Mouse (Mus musculus): ENCODE results near the gene Scfd2.
A peak's percentile ranks its signal among the peaks of the same experiment; 100 is the strongest.

Gene Scfd2

DNA sequence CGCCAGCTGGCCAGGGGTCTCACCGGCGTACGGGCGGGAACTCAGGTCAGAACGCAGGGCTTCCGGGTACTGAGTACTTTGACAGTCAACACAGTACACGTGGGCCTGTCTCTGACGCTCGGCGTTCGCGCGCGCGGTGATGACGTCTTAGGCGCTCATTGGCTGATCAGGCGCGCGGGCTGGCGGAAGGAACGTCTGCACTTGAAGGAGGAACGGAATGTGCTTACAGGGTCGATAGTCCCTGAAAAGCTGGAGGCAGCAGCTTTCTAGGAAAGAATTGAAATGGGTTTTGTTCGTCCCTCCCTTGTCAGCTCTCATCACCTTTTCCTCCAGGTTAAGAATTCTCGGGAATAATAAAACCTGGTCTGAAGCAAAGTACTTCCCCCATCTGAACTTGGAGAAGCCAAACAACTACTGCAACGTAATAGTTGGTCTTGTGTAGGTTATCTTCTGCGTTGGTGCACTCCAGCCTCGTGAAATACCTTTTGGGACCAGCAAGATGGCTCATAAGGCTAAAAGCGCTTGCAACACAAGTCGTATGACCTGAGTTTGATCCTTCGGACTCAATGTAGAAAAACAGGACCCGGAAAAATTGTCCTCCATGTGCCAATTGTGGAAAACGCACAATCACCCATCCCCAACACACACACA is at the start of gene Scfd2:
Scfd2 (minus strand) TSS at position 130 of the 651 bp plus-strand sequence.
- DNase-seq (ENCODE audit: low spot score): peak; percentile 97

DNA sequence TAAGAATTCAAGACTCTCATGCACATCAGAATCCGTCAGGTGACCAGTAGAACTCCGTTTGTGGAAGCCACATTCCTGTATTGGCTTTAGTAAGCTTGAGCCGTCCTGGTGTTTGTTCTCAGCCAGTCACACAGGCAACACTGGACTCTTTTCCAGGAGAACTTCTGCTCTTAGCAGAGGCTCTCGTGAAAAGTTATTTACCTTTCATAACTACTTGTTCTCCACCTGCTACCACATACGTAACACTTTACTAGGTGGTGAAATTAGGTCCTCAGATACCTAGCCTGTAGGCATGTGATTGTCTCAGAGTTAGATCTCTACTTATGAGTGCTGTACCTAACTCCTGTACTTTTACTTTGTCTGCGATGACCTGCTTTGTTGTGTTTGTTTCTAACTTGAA is 40.2 kb upstream of the Scfd2 start:
- no peak for DNase-seq (ENCODE audit: low spot score)

DNA sequence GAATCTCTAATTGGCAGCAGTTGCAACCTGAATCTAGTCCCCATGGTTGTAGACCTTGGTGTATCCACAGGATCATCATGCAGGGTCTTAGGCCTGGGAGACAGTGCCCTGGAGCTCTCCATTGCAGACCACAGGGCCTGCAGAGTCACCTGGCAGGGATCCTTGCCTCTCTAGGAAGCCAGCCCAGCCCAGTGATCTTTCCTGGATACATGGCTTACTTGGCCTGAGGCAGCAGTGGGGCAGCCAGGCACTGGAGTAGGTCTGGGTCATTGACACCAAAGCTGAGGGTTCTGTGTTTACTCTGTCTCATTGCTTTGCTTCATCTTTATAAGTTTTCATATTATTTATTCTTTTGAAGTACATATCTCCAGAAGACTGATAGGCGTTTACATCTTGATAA is 29.6 kb upstream of the Scfd2 start:
- DNase-seq (ENCODE audit: low spot score): no peak

DNA sequence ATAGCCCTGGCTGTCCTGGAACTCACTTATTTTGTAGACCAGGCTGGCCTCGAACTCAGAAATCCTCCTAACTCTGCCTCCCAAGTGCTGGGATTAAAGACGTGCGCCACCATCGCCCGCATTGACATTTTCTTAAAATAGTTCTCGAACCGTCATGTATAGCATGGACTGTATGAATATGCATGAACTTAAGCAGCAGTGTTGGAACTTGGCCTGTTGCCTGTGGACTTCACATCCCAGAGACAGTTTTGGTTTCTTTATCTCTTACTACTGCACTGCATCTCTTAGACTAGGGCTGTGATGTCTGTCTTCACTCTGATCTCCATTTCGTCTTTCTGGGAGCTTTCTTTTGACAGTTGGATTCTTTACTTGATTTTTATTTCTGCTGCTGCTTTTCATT is 18.0 kb upstream of the Scfd2 start:
- no peak for DNase-seq (ENCODE audit: low spot score)

DNA sequence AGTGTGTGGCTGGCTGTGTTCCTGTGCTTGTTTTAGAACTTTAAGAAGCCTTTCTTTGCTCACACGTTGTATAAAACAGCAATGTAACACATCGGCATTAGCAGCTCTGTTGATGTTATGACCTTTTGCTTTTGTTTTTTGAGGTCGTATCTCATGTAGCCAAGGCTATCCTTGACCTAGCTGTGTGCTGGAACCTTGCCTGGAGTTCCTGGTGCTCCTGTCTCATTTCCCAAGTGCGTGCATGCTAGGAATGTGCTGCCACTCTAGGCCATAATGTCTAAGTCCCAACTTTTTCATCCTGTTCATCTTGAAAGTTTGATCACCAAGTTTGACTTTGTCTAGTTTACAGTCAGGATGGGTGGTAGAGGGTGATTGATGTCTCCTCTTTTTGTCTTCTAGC is 14.0 kb upstream of the Scfd2 start:
- DNase-seq (ENCODE audit: low spot score): no peak

DNA sequence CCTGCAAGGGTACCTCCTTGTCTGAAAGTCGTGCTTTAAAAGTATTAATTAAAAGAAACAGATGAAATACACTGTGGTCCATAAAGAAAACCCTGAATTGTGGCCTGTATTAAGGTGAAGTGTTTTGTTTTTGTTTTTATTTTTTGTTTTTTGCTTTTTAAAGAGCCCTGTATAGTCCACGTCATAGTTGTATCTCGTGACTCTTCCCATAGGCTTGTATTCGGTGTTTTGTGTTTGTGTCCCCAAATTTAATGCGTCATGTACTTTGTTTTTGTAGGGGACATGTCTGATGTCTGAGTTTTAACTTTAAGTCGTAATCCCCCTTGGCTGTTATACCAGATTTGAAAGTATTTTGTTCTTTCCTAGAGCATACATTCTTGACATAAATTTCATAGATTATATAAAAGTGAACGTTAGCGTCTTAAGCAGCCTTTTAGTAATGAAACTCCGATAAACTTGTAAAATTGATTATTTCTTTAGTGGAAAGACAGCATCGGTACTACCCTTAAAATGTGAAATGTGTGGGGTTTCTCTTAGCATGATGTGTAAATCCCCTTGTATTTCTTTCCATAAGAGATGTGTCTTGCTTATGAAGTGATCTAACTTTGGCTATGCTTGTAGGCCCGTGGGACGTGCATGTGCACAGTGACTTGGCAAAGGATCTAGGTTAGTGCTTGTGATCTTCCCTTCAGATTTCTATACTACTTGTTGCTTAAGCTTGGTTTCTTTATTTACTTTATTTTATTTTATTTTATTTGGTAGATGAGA is 4.8 kb upstream of the Scfd2 start:
- DNase-seq (ENCODE audit: low spot score): no peak

DNA sequence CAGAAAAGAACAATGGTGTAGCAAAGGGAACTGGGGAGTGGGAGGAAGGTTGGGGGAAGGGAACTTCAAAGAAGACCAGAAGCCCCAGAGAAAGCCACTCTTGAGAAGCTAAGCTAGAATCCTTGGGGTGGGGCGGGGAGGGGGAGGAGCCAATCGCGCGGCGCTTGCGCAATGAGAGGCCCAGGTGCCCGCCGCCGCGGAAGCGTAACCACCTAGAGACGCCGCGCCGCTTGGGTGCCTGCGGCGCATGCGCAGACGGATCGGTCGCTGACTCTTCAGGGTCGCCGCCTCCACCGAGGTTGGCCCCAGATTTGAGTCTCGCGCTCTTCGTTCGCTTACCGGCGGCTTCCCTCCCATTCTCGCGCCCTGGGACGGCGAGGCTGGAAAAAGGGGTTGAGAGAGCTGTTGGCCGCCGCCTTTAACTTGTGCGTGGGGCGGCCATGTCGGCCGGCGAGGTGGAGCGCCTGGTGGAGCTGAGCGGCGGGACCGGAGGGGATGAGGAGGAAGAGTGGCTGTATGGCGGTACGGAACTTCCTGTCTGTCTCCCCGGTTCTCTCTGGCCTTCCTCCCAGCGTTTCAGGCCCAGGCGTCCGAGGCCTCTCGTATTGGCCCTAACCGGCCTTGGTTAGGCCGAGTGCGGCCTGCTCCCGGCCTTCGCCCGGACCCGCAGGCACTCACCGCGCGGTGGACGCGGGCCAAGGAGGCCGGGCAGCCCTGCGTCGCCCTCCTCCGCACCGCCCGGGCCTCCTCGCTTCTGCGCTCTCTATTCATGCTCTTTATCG is 3.9 kb upstream of the Scfd2 start, which contains the start of gene Fip1l1:
Fip1l1 (plus strand) TSS at position 210 of the 782 bp plus-strand sequence.
- DNase-seq (ENCODE audit: low spot score): peak; percentile 94

DNA sequence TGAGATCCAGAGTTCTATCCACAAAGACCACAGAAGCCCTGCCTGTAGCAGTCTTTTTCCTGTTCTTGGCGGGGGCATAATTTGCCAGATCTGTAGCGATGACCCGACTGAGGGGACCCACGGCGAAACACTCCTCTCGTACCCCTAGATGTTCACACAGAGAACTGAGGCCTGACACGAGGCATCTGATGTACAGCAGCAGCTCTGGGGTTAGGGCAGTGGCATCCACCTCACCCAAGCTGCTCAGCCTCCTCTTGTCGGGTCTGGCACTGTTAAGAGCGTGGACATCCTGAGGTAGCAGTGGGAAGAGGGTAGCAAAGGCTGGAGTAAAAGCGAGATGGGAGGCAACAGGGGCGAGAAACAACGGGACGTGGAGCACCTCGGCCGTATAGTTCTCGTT is 774 bp downstream of the Scfd2 start:
- no peak for DNase-seq (ENCODE audit: low spot score)

DNA sequence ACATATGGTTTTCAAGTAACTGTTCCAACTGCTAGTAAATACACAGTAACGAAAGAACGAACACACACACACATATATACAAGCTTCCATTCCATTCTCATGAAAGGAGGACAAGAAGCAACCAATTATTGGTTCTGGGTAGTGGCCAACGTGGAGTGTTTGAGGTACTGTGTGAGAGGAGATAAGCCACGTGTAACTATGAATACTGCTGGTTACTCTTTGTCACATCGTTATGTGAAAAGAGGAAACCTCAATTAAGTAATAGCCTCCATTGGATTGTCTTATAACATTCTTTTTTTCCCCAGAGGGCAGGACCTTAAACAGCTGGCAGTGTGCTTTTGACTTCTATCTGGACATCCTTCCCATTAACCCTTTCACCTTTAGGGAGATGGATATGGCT is 4.5 kb downstream of the Scfd2 start:
- DNase-seq (ENCODE audit: low spot score): no peak

DNA sequence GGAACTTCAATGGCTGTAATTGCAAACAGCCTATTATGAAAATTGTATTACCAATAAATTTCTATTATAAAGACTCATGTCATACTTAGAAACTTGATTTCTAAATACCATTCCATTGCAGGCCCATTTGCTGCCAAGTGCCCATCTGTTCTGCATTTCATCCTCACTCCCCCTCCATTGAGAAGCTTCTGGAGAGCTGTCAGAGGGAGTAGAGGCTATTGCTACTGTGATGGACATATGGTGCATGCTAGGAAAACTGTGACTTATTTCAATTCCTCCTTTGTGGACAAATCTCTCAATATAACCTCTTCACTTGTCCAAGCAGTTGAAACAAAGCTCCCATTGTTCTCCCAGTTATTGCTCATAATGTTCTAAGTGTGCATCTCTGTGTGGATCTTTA is 19.9 kb downstream of the Scfd2 start:
- no peak for DNase-seq (ENCODE audit: low spot score)

DNA sequence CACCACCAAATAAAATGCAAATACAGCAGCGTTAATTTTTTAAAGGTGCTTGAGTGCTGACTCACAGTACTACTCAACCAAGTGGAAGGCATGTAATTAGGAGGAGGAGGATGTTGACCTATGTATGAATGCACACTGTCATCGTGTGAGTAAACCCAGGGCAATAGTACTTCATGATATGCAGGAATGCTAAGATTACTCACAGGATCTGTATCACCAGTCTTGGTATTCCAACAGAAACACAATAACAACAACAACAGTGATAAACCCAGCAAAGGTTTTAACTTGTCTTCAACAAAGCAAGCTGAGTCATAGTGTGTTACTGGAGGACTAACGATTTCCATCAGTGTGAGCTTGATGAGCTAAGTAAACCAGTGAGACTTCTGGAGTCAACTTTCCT is 38.9 kb downstream of the Scfd2 start:
- no peak for DNase-seq (ENCODE audit: low spot score)

DNA sequence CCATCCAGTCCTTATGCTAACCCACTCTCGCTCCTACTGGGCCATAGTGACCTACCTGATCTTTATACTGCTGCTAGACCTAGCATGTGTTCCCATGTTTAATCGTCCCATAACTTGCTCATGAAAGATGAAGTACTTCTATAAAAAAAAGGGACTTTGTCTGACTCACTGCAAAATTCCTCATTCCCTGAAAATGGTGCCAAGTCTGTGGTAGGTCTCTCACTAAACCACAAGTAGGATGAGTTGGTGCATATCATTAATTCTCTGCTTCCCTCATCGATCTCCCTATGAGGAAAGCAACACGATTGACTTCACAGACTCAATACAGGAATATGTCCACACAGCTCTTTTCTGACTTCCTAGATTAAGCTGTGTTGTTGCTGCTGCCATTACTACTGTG is 46.9 kb downstream of the Scfd2 start:
- no peak for DNase-seq (ENCODE audit: low spot score)

DNA sequence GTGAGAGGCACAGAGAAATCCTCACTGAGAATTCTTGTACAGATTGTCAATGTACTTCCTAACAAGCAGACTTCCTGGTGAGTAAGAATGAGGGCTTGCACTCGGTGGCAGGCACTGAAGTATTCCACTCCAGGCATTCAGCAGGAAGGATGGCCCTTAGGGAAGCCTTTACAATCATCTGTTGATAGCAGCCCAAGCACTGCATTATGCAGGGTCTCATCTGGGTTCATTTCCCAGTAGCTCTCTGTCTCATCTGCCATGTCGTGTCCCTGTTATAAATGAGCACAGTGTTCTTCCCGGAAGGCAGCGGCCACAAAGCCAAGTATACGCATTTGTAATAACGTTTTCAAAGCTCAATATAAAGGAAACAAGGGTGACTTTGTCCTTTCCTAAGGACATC is 48.9 kb downstream of the Scfd2 start:
- no peak for DNase-seq (ENCODE audit: low spot score)

DNA sequence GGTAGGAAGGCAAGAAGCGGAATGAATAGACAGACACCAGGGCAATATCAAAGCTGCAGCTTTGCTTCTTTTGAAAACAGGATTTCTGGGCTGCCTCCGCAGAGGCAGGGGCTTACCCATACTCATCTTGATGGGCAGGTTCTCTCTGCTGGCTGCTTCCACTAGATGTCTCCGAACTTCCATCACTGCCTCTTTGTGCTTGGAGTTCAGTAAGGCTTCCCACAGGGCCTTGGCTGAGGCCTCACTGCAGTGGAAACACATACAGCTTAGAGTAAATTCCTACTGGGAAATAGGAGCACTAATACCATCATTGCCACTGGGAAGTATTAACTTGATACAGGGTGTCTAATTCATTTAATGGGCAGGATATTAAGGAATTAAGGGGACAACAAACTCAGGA is 49.5 kb downstream of the Scfd2 start:
- DNase-seq (ENCODE audit: low spot score): no peak

DNA sequence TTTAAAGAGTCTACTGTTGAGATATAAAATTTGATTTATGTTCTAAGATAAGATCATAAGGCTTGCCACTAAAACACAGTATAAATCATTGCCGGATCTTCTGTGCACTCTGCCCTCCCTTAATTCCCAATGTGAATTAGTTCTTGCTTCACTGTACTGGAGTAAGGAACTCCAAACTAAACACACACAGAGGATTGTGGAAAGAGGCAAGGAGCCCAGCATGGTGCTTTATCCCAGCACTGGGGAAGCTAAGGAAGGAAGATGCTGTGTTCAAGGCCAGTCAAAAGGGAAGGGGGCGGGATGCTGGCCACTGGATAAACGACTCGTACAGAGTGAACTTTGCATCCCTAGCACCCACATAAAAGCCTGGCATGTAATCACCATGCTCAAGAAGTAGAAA is 51.1 kb downstream of the Scfd2 start:
- no peak for DNase-seq (ENCODE audit: low spot score)

DNA sequence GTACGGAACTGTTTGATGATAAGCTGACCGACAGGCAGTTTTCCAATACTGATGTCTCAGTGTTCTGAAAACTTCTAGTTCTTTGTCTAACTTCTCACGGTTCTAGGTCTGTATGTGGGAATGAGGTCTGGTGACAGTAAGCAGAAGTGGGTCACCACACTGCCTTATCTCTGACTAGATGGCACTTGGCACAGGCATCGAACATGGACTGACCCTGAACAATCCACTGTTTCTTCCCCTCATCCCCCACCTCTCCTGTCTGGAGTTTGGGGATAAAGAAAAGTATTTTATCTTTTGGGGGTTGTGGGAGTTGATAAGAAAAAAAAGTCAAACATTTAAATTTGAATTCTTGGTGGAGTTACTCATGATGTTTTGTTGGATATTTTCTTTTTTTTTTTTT is 51.6 kb downstream of the Scfd2 start:
- no peak for DNase-seq (ENCODE audit: low spot score)

DNA sequence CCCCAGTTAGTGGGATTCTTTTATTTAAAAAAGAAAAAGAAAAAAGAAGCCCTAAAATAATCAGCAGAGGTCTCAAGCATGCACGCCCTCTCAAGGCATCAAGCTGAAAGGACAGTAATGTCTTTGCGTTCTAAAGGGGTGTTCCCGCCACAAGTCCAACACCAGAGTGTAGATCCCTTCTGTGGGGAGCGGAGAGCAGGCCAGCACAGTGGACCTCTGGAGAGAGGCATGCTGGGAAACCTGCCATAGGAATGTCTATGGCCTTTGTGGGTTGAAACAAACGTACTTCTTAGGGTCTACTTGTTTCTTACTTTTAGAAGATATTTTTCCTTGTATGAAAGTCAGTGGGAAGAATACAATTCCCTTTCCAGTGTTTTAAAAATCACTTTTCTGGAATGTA is 52.4 kb downstream of the Scfd2 start:
- no peak for DNase-seq (ENCODE audit: low spot score)

DNA sequence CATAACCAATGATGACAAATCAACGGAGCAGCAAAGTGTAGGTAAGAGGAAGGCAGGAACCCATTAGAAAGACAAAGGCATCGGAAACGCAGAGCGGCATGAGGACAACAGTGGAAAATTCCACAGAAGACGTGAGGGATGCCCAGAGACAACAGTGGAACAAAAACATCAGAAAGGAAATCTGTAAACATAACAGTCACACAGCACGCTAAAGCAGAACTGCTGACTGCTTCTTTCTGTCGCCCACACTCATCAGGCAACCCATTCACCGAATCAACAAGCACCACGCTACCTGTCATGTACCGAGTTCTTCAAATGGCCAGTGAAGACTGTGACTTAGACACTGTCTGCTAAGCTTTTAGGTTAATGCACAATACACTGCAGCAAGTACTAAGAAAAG is 55.0 kb downstream of the Scfd2 start:
- DNase-seq (ENCODE audit: low spot score): no peak

DNA sequence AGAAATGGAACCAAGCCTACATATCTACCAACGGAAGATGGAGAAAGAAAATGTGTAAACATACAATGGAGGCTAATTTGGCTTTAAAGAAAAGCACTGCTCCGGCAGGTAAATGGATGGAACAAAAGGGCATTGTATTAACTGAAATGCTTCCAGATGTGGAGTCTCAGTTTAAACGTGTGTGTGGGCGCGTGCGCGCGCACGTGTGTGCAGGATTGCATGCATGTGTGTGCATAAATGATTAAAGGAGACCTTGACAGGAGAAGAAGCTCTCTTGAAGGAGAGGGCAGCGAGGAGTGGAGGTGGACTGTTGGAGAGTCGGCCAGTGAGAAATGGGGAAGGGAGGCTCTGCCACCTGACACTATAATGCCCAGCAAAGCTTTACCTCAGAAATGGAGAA is 58.4 kb downstream of the Scfd2 start:
- no peak for DNase-seq (ENCODE audit: low spot score)

DNA sequence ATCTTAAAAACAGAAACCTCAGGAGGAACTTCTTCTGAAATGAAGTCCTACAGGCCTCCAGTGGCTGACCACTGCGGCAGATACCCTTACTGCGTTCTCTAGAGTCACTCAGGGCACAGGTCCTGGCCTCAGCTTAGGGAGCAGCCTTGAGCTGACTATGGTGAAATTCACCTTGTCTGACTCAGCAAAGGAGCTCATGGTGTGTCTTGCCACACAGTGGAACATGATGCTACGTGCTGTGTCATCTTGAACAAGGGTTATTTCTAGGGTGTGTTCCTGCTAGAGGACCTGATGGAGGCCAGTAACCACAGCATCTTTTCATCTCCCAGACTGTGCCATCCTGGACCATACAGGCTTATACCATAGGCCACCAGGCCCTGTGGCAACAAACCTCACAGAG is 60.7 kb downstream of the Scfd2 start:
- DNase-seq (ENCODE audit: low spot score): no peak

DNA sequence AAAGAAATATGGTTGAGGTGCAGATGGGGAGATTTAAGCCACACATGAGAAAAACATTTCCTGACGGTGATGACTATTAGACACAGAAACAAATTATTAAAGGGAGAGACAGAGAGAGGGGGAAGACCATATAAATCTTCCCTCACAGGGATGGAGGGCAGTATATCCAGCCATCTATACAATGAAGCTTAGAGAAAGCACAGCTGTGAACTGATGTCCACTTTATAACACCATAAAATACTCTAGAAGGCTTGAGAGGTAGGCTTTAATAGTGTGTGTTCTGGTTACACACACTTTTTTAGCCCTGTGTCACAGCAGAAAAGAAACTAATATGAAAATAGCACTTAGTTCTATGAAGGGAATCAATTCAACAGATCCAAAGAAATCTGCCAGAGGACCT is 61.9 kb downstream of the Scfd2 start:
- no peak for DNase-seq (ENCODE audit: low spot score)

DNA sequence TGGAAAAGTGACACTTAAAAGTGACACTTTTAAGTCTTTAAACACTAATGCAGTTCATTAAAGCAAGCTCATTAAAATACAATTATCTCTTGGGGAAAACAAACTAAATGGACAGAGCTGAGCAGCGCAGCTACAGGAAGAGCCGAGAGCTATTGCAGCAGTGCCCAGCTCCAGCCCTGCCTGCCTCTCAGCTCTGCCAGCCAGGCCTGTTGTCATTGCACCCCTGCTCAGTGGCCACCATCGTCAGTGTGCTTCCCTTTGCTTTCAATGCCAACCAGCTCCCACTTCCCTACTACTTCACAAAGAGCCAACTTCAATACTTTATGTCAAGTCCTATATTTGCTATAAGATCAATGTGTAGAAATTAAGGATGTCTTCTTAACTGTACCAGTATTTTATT is 63.8 kb downstream of the Scfd2 start:
- DNase-seq (ENCODE audit: low spot score): no peak

DNA sequence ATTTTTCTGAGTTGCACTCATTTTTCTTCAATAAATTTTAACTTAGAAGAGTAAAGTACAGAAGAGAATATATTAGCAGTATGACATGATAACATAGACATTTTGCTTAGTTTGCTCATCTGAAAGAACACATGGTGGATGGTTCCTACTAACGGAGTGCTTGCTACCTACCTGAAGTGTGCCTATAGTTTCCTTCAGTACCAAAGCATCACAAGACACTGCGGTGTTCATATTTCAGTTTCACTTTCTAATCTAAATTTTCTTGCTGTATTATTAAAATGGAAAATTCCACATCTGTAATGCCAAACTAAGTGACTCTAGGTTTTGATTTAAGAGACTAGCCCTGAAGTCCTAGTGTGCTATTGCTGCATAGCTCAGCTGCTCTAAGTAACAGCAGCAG is 74.8 kb downstream of the Scfd2 start:
- DNase-seq (ENCODE audit: low spot score): no peak
